Comparison of ENCODE assay signal across 8 mouse cellular contexts in genomic region chr7:141391625-141392551, GRCm38 (mm10). TPM values are rescaled to one million over a fixed set of nuclear protein-coding genes. Genes with fewer than 3 reads are reported as not detected.
DNase-seq lines count a peak whose midpoint lies in the region; ATAC-seq and TF ChIP-seq lines count a peak whose summit lies in the region.

Taldo1 (plus strand) TSS chr7:141392199.

- peak within 1 kb of the TSS; percentile 58; the same call in 1 of the 2 replicates for H3K27ac ChIP-seq in cerebellum, adult 2 months (ENCODE audit: insufficient read depth, low read length)
- peak within 1 kb of the TSS; percentile 64 for H3K27ac ChIP-seq in lung, embryonic 16.5 days (ENCODE audit: low read length)

- peak within 1 kb of the TSS; percentile 81 for H3K9ac ChIP-seq in lung, embryonic 16.5 days (ENCODE audit: low read length)

- H3K36me3 ChIP-seq in G1E (replicated peaks) = peaks cover 24% of the 10 kb centered on the region
- peaks cover 4% of the 10 kb centered on the region for H3K36me3 ChIP-seq in lung, embryonic 16.5 days (ENCODE audit: control insufficient read depth, insufficient read depth, low read length)

- peaks cover 85% of the 10 kb centered on the region for H3K4me1 ChIP-seq in G1E (ENCODE audit: insufficient read depth, low read depth, low read length)
- H3K4me1 ChIP-seq in cerebellum, adult 2 months (ENCODE audit: control insufficient read depth, insufficient read depth, low read length) = peaks cover 6% of the 10 kb centered on the region
- H3K4me1 ChIP-seq in lung, embryonic 16.5 days (replicated peaks; ENCODE audit: control insufficient read depth, insufficient read depth, low read length) = peaks cover 12% of the 10 kb centered on the region

- ATAC-seq in G1E (ENCODE audit: extremely low read depth, insufficient number of reproducible peaks, low FRiP score, poor library complexity, severe bottlenecking) = peak; percentile 54
- ATAC-seq in hematopoietic stem cell, adult 5-6 weeks (replicated peaks in 1 of 2; ENCODE audit: insufficient read depth in 1 of 2, low FRiP score in 2 of 2, low TSS enrichment in 1 of 2, low read depth in 1 of 2, poor library complexity in 2 of 2, severe bottlenecking in 2 of 2) = peak; percentile 89
- peak; percentile 97 for ATAC-seq in lung, embryonic 16.5 days (ENCODE audit: low read depth)

- H3K4me2 ChIP-seq in lung, embryonic 16.5 days (ENCODE audit: low read depth, low read length) = peak within 1 kb of the TSS; percentile 99

- H3K4me3 ChIP-seq in G1E (ENCODE audit: low read depth, low read length) = peak within 1 kb of the TSS; percentile 79
- H3K4me3 ChIP-seq in cerebellum, adult 2 months (replicated peaks; ENCODE audit: insufficient read depth, low read depth, low read length) = peak within 1 kb of the TSS; percentile 66
- H3K4me3 ChIP-seq in lung, embryonic 16.5 days (ENCODE audit: low read length) = peak within 1 kb of the TSS; percentile 87

- peak; percentile 75 for TF ChIP-seq POLR2A in cerebellum, adult 2 months (IDR thresholded peaks at IDR 0.05; ENCODE audit: borderline replicate concordance, insufficient read depth, low read length)

- H3K9me3 ChIP-seq in G1E (replicated peaks) = no peaks in the 10 kb centered on the region
- H3K9me3 ChIP-seq in lung, embryonic 16.5 days (ENCODE audit: control insufficient read depth, low read length) = no peaks in the 10 kb centered on the region

- no peaks in the 10 kb centered on the region for H3K27me3 ChIP-seq in G1E (ENCODE audit: insufficient read depth, low read length)
- no peaks in the 10 kb centered on the region for H3K27me3 ChIP-seq in cerebellum, adult 2 months (ENCODE audit: control insufficient read depth, insufficient read depth, low read length)
- no peaks in the 10 kb centered on the region; the same call in 1 of the 2 replicates for H3K27me3 ChIP-seq in lung, embryonic 16.5 days (ENCODE audit: control insufficient read depth, insufficient read depth, low read depth, low read length)

- under 1% methylated on average over 57 of the region's 57 CpGs for WGBS in cerebellum, adult 2 months
- under 1% methylated on average over 57 of the region's 57 CpGs for WGBS in lung, embryonic 16.5 days

- DNase-seq in G1E (ENCODE audit: low spot score) = peak; percentile 83
- peak; percentile 94 to 97 for DNase-seq in cerebellum, adult 2 months
- peak; percentile 92 for DNase-seq in forelimb bud, embryonic 11.5 days (ENCODE audit: low read depth, low spot score)
- DNase-seq in layer of hippocampus, adult 9-10 months (ENCODE audit: low spot score) = peak; percentile 95
- DNase-seq in ovary, postnatal 10 days (ENCODE audit: low spot score) = peak; percentile 87
- peak; percentile 93 to 95 for DNase-seq in thymus, postnatal 10 days (ENCODE audit: low spot score in 2 of 2)

- no peak for TF ChIP-seq CTCF in G1E (IDR thresholded peaks at IDR 0.05; ENCODE audit: low read depth, low read length)
- TF ChIP-seq CTCF in cerebellum, adult 2 months (IDR thresholded peaks at IDR 0.05; ENCODE audit: borderline replicate concordance, insufficient read depth, low read depth, low read length) = no peak

RNA-seq across cellular contexts. Expression of gene Taldo1, which starts in this region (rescaled TPM):
- total RNA-seq in G1E (2014; fragmentation: Nextera tagmentation) (59.1 and 68.2 TPM in 2 replicates), G1E (2017) (514 and 659 TPM in 2 replicates)
- polyA plus RNA-seq in G1E (2012) = 207 and 336 TPM in 2 replicates
- polyA plus RNA-seq in cerebellum, adult 2 months (2012; rRNA removed) = 222 and 232 TPM in 2 replicates
- total RNA-seq in hematopoietic stem cell, adult 5-6 weeks (2017) = 227 and 363 TPM in 2 replicates
- 279 and 283 TPM in 2 replicates for polyA plus RNA-seq in lung, embryonic 16.5 days (2015; fragmentation: Nextera tagmentation; extraction: Ambion mirVana)

Comparison
In these comparisons a context has a peak if more than half of its experiments do, and no peak if none do; other contexts are left out.
1. Peak in every context shown above with its lines: DNase-seq, ATAC-seq, H3K4me3 ChIP-seq and H3K27ac ChIP-seq.